Mouse (Mus musculus) neural tube, embryonic 12.5 days (tissue): Measurements from ENCODE around the gene Zbtb45. TPM values are rescaled to one million over a fixed set of nuclear protein-coding genes. Genes with fewer than 3 reads are reported as not detected.

Experiments
- ATAC-seq: fragments of 200-750 bp; cut with Nextera tagmentation; 2 replicates; pipeline ENCODE4 v1.8.0; 2017; ENCODE audit warnings: low read depth, mild to moderate bottlenecking, moderate TSS enrichment, moderate library complexity; ENCODE audit not compliant: low FRiP score
- H3K27ac ChIP-seq: fragments of 300-500 bp; sonication (generic); 2 replicates; pipeline ENCODE4 v1.5.1; 2016
- H3K27me3 ChIP-seq: fragments of 300-500 bp; sonication (generic); replicated peaks from 2 replicates; pipeline ENCODE4 v1.6.1; 2016; ENCODE audit warnings: mild to moderate bottlenecking
- H3K36me3 ChIP-seq: fragments of 300-500 bp; sonication (generic); 2 replicates; pipeline ENCODE4 v1.6.1; 2016; ENCODE audit warnings: mild to moderate bottlenecking
- H3K4me1 ChIP-seq: fragments of 300-500 bp; sonication (generic); 2 replicates; pipeline ENCODE4 v1.6.1; 2016
- H3K4me2 ChIP-seq: fragments of 300-500 bp; sonication (generic); replicated peaks from 2 replicates; pipeline ENCODE4 v1.6.1; 2016; ENCODE audit warnings: mild to moderate bottlenecking
- H3K4me3 ChIP-seq: fragments of 300-500 bp; sonication (generic); 2 replicates; pipeline ENCODE4 v1.5.1; 2016
- H3K9ac ChIP-seq: fragments of 300-500 bp; sonication (generic); 2 replicates; pipeline ENCODE4 v1.6.1; 2016; ENCODE audit warnings: mild to moderate bottlenecking
- H3K9me3 ChIP-seq: fragments of 300-500 bp; sonication (generic); 2 replicates; pipeline ENCODE4 v1.6.1; 2016; ENCODE audit warnings: mild to moderate bottlenecking
- WGBS: fragments of 180-500 bp; shearing (Covaris S2); methylation state at CpG from one replicate; pipeline ENCODE4 v1.1.7; 2016; 5-methylcytosine and 5-hydroxymethylcytosine counted together
- polyA plus RNA-seq: library from polyadenylated mRNA; unstranded; fragments of >200 nt; fragmentation: Nextera tagmentation; extraction: Ambion mirVana; gene quantifications from 2 replicates; pipeline ENCODE4 v1.2.1, GENCODE M21; 2016

Gene Zbtb45
- polyA plus RNA-seq, 1 experiment from 2014 or later = 31.8 TPM

- H3K4me1 ChIP-seq = no peaks in the 10 kb centered on the region
- H3K36me3 ChIP-seq = peaks cover 4% of the 10 kb centered on the region; the same call in 1 of the 2 replicates
- no peaks in the 10 kb centered on the region for H3K9me3 ChIP-seq
- WGBS = 90% methylated on average over 8 of the region's 8 CpGs
- no peaks in the 10 kb centered on the region for H3K27me3 ChIP-seq
- no peak overlapping the region for H3K9ac ChIP-seq
- no peak for ATAC-seq
- H3K27ac ChIP-seq = no peak overlapping the region
- no peak overlapping the region for H3K4me2 ChIP-seq
- H3K4me3 ChIP-seq = no peak overlapping the region
These were observed 22.9 kb downstream of the Zbtb45 start for GRCm38 (mm10) chr7:12986906-12987305.

GRCm38 (mm10) chr7:12985724-12986123 is 24.1 kb downstream of the Zbtb45 start:
- H3K4me3 ChIP-seq = no peak overlapping the region
- no peak overlapping the region for H3K4me2 ChIP-seq
- H3K27me3 ChIP-seq = no peaks in the 10 kb centered on the region
- H3K36me3 ChIP-seq = peaks cover 7% of the 10 kb centered on the region; the same call in 1 of the 2 replicates
- H3K4me1 ChIP-seq = no peaks in the 10 kb centered on the region
- no peak for ATAC-seq
- H3K27ac ChIP-seq = no peak overlapping the region
- H3K9me3 ChIP-seq = no peaks in the 10 kb centered on the region
- no peak overlapping the region for H3K9ac ChIP-seq
- 97% methylated on average over 1 of the region's 1 CpGs for WGBS

- H3K36me3 ChIP-seq = peaks cover 11% of the 10 kb centered on the region; the same call in 1 of the 2 replicates
- no peak overlapping the region for H3K4me2 ChIP-seq
- no peaks in the 10 kb centered on the region for H3K9me3 ChIP-seq
- H3K4me1 ChIP-seq = peaks cover 15% of the 10 kb centered on the region
- no peak overlapping the region for H3K9ac ChIP-seq
- 89% methylated on average over 7 of the region's 7 CpGs for WGBS
- H3K4me3 ChIP-seq = no peak overlapping the region
- no peak overlapping the region for H3K27ac ChIP-seq
- no peak for ATAC-seq
- H3K27me3 ChIP-seq = no peaks in the 10 kb centered on the region
These were observed 29.5 kb downstream of the Zbtb45 start for GRCm38 (mm10) chr7:12980291-12980690.

- no peak overlapping the region for H3K4me3 ChIP-seq
- no peak for ATAC-seq
- H3K27ac ChIP-seq = no peak overlapping the region
- no peak overlapping the region for H3K4me2 ChIP-seq
- peaks cover 15% of the 10 kb centered on the region for H3K4me1 ChIP-seq
- H3K9ac ChIP-seq = no peak overlapping the region
- 47% methylated on average over 6 of the region's 6 CpGs for WGBS
- H3K9me3 ChIP-seq = no peaks in the 10 kb centered on the region
- H3K36me3 ChIP-seq = peaks cover 11% of the 10 kb centered on the region; the same call in 1 of the 2 replicates
- H3K27me3 ChIP-seq = no peaks in the 10 kb centered on the region
These were observed 30.1 kb downstream of the Zbtb45 start for GRCm38 (mm10) chr7:12979776-12980175.

GRCm38 (mm10) chr7:12978931-12979722 is 30.7 kb downstream of the Zbtb45 start:
- H3K4me1 ChIP-seq = peaks cover 15% of the 10 kb centered on the region
- 83% methylated on average over 18 of the region's 18 CpGs for WGBS
- H3K27ac ChIP-seq = no peak overlapping the region
- H3K27me3 ChIP-seq = no peaks in the 10 kb centered on the region
- ATAC-seq = no peak
- peaks cover 11% of the 10 kb centered on the region; the same call in 1 of the 2 replicates for H3K36me3 ChIP-seq
- peak overlapping the region; percentile 57 for H3K4me2 ChIP-seq
- H3K9ac ChIP-seq = peak overlapping the region; percentile 49; the same call in 1 of the 2 replicates
- peak overlapping the region; percentile 55 for H3K4me3 ChIP-seq
- H3K9me3 ChIP-seq = no peaks in the 10 kb centered on the region

GRCm38 (mm10) chr7:12977682-12978389 is 32.0 kb downstream of the Zbtb45 start, which contains the start of gene Zfp446:
Gene Zfp446, plus strand, starts transcription at chr7:12977848.
- peak within 1 kb of the TSS; percentile 51 for H3K9ac ChIP-seq
- peak within 1 kb of the TSS; percentile 83; the same call in 1 of the 2 replicates for H3K27ac ChIP-seq
- H3K4me2 ChIP-seq = peak within 1 kb of the TSS; percentile 57
- ATAC-seq = peak; percentile 99
- H3K9me3 ChIP-seq = no peaks in the 10 kb centered on the region
- peaks cover 15% of the 10 kb centered on the region for H3K4me1 ChIP-seq
- under 1% methylated on average over 49 of the region's 49 CpGs for WGBS
- no peaks in the 10 kb centered on the region for H3K27me3 ChIP-seq
- peak within 1 kb of the TSS; percentile 55 for H3K4me3 ChIP-seq
- peaks cover 11% of the 10 kb centered on the region; the same call in 1 of the 2 replicates for H3K36me3 ChIP-seq

- Histone ChIP-seq H3K36me3 (peaks cover 42% of the 10 kb centered on the region), H3K9ac (no peak overlapping the region), H3K27ac (no peak overlapping the region), H3K4me3 (no peak overlapping the region), H3K4me1 (peaks cover 12% of the 10 kb centered on the region), H3K27me3 (no peaks in the 10 kb centered on the region), H3K9me3 (no peaks in the 10 kb centered on the region), H3K4me2 (no peak overlapping the region)
- no peak for ATAC-seq
- 95% methylated on average over 25 of the region's 25 CpGs for WGBS
These were observed 38.9 kb downstream of the Zbtb45 start for GRCm38 (mm10) chr7:12970906-12971305.

GRCm38 (mm10) chr7:12966104-12966845 is 43.6 kb downstream of the Zbtb45 start:
- peak; percentile 66 for ATAC-seq
- Histone ChIP-seq H3K9me3 (no peaks in the 10 kb centered on the region), H3K4me2 (peak overlapping the region; percentile 96), H3K4me3 (peak overlapping the region; percentile 89), H3K9ac (peak overlapping the region; percentile 88), H3K4me1 (peaks cover 19% of the 10 kb centered on the region), H3K27ac (peak overlapping the region; percentile 81), H3K27me3 (no peaks in the 10 kb centered on the region), H3K36me3 (peaks cover 27% of the 10 kb centered on the region)
- WGBS = 2% methylated on average over 25 of the region's 29 CpGs

- peak within 1 kb of the TSS; percentile 81 for H3K27ac ChIP-seq
- peaks cover 19% of the 10 kb centered on the region for H3K4me1 ChIP-seq
- peak within 1 kb of the TSS; percentile 89 for H3K4me3 ChIP-seq
- peak; percentile 92 for ATAC-seq
- H3K27me3 ChIP-seq = no peaks in the 10 kb centered on the region
- H3K4me2 ChIP-seq = peak within 1 kb of the TSS; percentile 96
- H3K9ac ChIP-seq = peak within 1 kb of the TSS; percentile 88
- peaks cover 21% of the 10 kb centered on the region for H3K36me3 ChIP-seq
- no peaks in the 10 kb centered on the region for H3K9me3 ChIP-seq
- under 1% methylated on average over 23 of the region's 23 CpGs for WGBS
These were observed 44.1 kb downstream of the Zbtb45 start, which contains the start of gene Zfp324 for GRCm38 (mm10) chr7:12965678-12966091. Gene Zfp324, plus strand, starts transcription at chr7:12965838.

- H3K27me3 ChIP-seq = no peaks in the 10 kb centered on the region
- 5% methylated on average over 29 of the region's 29 CpGs for WGBS
- ATAC-seq = peak; percentile 55
These were observed 48.2 kb downstream of the Zbtb45 start for GRCm38 (mm10) chr7:12961511-12962141.

GRCm38 (mm10) chr7:12959718-12960117 is 50.1 kb downstream of the Zbtb45 start:
- 19% methylated on average over 4 of the region's 4 CpGs for WGBS
- H3K27ac ChIP-seq = no peak overlapping the region
- H3K4me1 ChIP-seq = no peaks in the 10 kb centered on the region
- H3K4me2 ChIP-seq = no peak overlapping the region
- no peak overlapping the region for H3K9ac ChIP-seq
- no peaks in the 10 kb centered on the region for H3K9me3 ChIP-seq
- H3K27me3 ChIP-seq = no peaks in the 10 kb centered on the region
- ATAC-seq = no peak
- H3K36me3 ChIP-seq = no peaks in the 10 kb centered on the region
- H3K4me3 ChIP-seq = no peak overlapping the region

More at GRCm38 (mm10) chr7:12961511-12962141, 48.2 kb downstream of the Zbtb45 start:
- peak overlapping the region; percentile 57 for H3K4me2 ChIP-seq
- H3K9me3 ChIP-seq = no peaks in the 10 kb centered on the region
- 0 out of 2 replicates have a peak overlapping the region, but pooled peaks have one; percentile 6 for H3K27ac ChIP-seq
- peak overlapping the region; percentile 43 for H3K4me3 ChIP-seq
- H3K4me1 ChIP-seq = peaks cover 10% of the 10 kb centered on the region
- H3K9ac ChIP-seq = peak overlapping the region; percentile 63
- no peaks in the 10 kb centered on the region for H3K36me3 ChIP-seq
